Mouse (Mus musculus) bone marrow, adult 2 months (tissue): ENCODE measurements at regions not wholly inside any gene's neighbourhood (a gene's known extent, or its start where the extent isn't known, plus 50 kb on each side); places are given as distances from the start of the nearest gene placed in this dataset.

Experiments
- CTCF ChIP-seq: fragments of 200-500 bp; IDR thresholded peaks from 2 replicates; pipeline ENCODE4 v1.5.1; 2011; ENCODE audit warnings: low read length, control low read depth; ENCODE audit not compliant: control insufficient read depth, insufficient read depth
- POLR2A ChIP-seq: fragments of 200-500 bp; IDR thresholded peaks from 2 replicates; pipeline ENCODE4 v1.6.1; 2011; ENCODE audit warnings: low read depth, mild to moderate bottlenecking, control low read depth, low read length, borderline replicate concordance; ENCODE audit not compliant: control insufficient read depth

DNA sequence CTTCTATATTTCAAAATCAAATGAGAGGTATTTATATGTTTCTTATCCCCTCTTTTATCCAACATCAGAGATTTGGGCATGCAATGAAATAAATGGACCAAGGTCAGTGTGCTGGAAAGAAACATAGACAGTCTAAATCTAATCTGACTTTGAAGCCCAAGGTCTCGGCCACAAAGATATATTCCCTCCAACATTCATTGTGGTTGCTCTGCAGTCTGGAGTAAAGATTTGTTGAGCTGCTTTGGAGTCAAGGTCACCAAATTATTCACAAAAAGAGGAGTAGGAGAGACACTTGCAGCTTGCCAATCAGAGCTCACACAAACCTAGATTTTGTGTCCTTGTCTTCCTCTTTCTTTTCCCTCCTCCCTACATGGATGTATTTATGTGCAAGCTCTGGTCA, 304.2 kb upstream of the Itga1 start:
- TF ChIP-seq CTCF = no peak
- no peak for TF ChIP-seq POLR2A
